Mouse (Mus musculus): ENCODE measurements around the gene Spint5.

DNA sequence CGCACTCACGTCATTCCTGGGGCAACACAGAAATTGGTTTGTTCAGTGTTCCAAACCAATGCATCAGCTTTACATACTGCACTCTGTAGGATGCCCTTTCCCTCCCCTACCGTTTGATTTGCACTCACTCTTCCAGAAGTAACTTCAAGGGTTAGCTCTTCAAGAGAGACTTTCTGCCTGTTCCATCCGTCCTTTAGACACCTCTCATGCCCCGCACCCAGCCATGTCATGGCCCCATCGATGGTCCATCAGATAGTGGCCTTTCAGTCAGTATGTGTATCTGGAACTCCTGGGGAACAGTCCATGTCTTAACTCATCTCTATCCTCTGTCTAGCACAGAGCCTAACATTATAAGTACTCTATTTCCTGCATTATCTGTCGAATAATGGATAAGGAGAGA, 47.5 kb downstream of the Spint5 start:
- TF ChIP-seq CTCF (IDR thresholded peaks at IDR 0.05; ENCODE audit: low read depth, low read length): no peak
- TF ChIP-seq POLR2A (IDR thresholded peaks at IDR 0.05; ENCODE audit: borderline replicate concordance, low read depth, low read length): no peak
